Mouse (Mus musculus) heart, adult 2 months (tissue): ENCODE measurements around the gene Rad52. TPM values are rescaled to one million over a fixed set of nuclear protein-coding genes. Genes with fewer than 3 reads are reported as not detected.

Source experiments
- DNase-seq, 2 experiments: peaks; one replicate each; pipeline ENCODE4 v3.0.0; 2021
- H3K27ac ChIP-seq: fragments of 200-600 bp; 2 replicates; pipeline ENCODE4 v1.8.1; 2022
- H3K27me3 ChIP-seq: fragments of 200-500 bp; 2 replicates; pipeline ENCODE4 v1.6.1; 2012; ENCODE audit warnings: mild to moderate bottlenecking, low read length, inconsistent platforms, mixed read lengths; ENCODE audit not compliant: control insufficient read depth, insufficient read depth
- H3K36me3 ChIP-seq: fragments of 200-500 bp; 2 replicates; pipeline ENCODE4 v1.6.1; 2012; ENCODE audit warnings: low read length, inconsistent platforms; ENCODE audit not compliant: control insufficient read depth, insufficient read depth
- H3K4me1 ChIP-seq: fragments of 200-500 bp; 2 replicates; pipeline ENCODE4 v1.6.1; 2011; ENCODE audit warnings: low read length; ENCODE audit not compliant: control insufficient read depth, insufficient read depth
- H3K4me3 ChIP-seq: fragments of 200-600 bp; 2 replicates; pipeline ENCODE4 v1.8.1; 2022
- H3K79me2 ChIP-seq: fragments of 200-500 bp; replicated peaks from 2 replicates; pipeline ENCODE4 v1.6.1; 2012; ENCODE audit warnings: mild to moderate bottlenecking, inconsistent platforms, low read length, moderate library complexity, mixed read lengths; ENCODE audit not compliant: control insufficient read depth, insufficient read depth
- H3K9ac ChIP-seq: fragments of 200-500 bp; 2 replicates; pipeline ENCODE4 v1.6.1; 2012; ENCODE audit warnings: low read depth, mild to moderate bottlenecking, control low read depth, inconsistent platforms, low read length, mixed read lengths
- CTCF ChIP-seq: fragments of 200-600 bp; IDR thresholded peaks from 2 replicates; pipeline ENCODE4 v1.8.1; 2022; ENCODE audit warnings: antibody characterized with exemption, mild to moderate bottlenecking, moderate library complexity
- EP300 ChIP-seq: fragments of 200-500 bp; IDR thresholded peaks from 2 replicates; pipeline ENCODE4 v1.6.1; 2011; ENCODE audit warnings: low read depth, low read length, control low read depth; ENCODE audit not compliant: insufficient read depth
- POLR2A ChIP-seq: fragments of 200-500 bp; IDR thresholded peaks from 2 replicates; pipeline ENCODE4 v1.6.1; 2011; ENCODE audit warnings: mild to moderate bottlenecking, low read depth, low read length, control low read depth; ENCODE audit not compliant: insufficient read depth
- WGBS: fragments of 180-500 bp; shearing (Covaris S2); methylation state at CpG from one replicate; pipeline ENCODE4 v1.1.7; 2018; 5-methylcytosine and 5-hydroxymethylcytosine counted together
- intact Hi-C: fragments of 180-260 bp; cut with DNase I; formaldehyde crosslinking; loops from one replicate; pipeline ENCODE4 v1.15.1; 2025
- polyA plus RNA-seq: library from polyadenylated mRNA; depleted of rRNA; stranded (reverse); fragments of >200 nt; gene quantifications from 2 replicates; pipeline ENCODE4 v1.2.3, GENCODE M21; 2012; rRNA removed
- total RNA-seq, 2 experiments: library from RNA; stranded (reverse); gene quantifications; 2 replicates each; pipeline ENCODE4 v1.2.3; 2021

Gene Rad52
- total and polyA plus RNA-seq, 3 experiments = 7.9 to 13.1 (median 10.8) TPM

DNA sequence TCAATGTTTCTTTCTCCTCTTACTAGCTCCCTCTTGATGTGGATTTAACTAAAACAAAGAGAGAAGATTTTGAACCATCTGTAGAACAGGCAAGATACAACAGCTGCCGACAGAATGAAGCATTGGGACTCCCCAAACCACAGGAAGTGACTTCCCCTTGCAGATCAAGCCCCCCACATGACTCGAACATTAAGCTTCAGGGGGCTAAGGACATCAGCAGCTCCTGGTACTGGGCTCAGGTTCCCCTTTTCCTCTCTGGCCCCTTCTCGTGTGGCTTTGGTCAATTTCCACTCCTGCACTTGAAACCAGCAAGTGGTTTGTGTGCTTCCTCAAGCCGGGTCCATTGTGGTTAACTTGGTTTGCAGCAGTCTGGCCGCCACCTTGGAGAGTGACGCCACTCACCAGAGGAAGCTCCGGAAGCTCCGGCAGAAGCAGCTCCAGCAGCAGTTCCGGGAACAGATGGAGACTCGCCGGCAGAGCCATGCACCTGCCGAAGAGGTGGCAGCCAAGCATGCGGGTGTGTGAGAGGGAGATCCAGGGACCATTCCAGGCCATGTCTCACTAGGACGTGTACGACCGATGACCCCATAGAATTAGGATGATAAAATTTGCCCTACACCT lies 16.2 kb downstream of the Rad52 start:
- Histone ChIP-seq H3K27me3 (no peaks in the 10 kb centered on the region), H3K36me3 (no peaks in the 10 kb centered on the region; the same call in 1 of the 2 replicates), H3K4me3 (no peak overlapping the region), H3K9ac (no peak overlapping the region), H3K4me1 (no peaks in the 10 kb centered on the region), H3K27ac (no peak overlapping the region), H3K79me2 (peaks cover 2% of the 10 kb centered on the region; the same call in 1 of the 2 replicates)
- intact Hi-C loops = no loop called here
- peak in 1 of 2 experiments; percentile 38 for DNase-seq
- WGBS = 68% methylated on average over 16 of the region's 16 CpGs
- TF ChIP-seq EP300 = no peak
- TF ChIP-seq CTCF = no peak
- TF ChIP-seq POLR2A = no peak

DNA sequence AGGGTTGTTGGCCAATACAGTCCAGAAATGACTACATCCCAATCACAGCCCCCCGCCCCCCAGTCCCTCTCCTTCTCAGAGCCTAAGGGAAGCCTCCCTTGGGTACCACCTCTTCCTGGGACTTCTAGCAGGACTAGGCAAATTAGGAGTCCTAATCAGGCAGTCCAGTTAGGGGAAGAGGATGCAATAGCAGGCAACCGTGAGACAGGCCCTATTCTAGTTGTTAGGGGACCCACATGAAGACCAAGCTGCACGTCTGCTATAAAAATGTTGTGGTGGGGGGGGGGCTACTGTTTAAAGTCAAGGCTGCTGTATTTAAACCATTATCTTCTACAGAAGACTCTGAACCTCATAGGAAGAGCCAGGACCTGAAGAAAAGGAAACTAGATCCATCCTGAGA lies 19.6 kb downstream of the Rad52 start:
- TF ChIP-seq CTCF (no peak), EP300 (no peak), POLR2A (no peak)
- no peak overlapping the region for H3K4me3 ChIP-seq
- H3K36me3 ChIP-seq = peaks cover 9% of the 10 kb centered on the region
- no peak overlapping the region for H3K9ac ChIP-seq
- DNase-seq = no peak
- H3K4me1 ChIP-seq = no peaks in the 10 kb centered on the region
- no peaks in the 10 kb centered on the region for H3K27me3 ChIP-seq
- intact Hi-C loops = loop anchor here (5.0 kb wide), 1 partner anchor 430 kb away; no protein-coding TSS in a partner anchor
- H3K27ac ChIP-seq = no peak overlapping the region
- H3K79me2 ChIP-seq = no peaks in the 10 kb centered on the region
- WGBS = 87% methylated on average over 3 of the region's 3 CpGs

DNA sequence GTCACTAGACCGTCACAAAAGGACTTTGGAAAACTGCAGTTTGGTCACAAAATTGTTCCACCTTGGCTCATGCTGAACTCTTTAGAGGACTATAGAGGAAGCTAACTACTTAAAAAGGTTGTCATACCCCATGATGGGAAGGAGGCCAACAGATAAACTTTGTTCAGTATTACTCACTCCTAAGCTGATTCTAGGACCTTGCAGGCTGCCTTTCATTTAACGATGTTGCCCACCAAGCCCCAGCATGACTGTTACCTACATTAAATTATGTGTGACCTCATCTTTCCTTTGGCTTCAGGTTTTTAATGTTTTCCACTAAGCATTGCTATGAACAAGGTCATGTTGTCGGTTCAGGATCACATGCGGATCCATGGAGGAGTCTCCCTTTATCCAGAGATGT lies 20.0 kb downstream of the Rad52 start:
- 79% methylated on average over 4 of the region's 4 CpGs for WGBS

DNA sequence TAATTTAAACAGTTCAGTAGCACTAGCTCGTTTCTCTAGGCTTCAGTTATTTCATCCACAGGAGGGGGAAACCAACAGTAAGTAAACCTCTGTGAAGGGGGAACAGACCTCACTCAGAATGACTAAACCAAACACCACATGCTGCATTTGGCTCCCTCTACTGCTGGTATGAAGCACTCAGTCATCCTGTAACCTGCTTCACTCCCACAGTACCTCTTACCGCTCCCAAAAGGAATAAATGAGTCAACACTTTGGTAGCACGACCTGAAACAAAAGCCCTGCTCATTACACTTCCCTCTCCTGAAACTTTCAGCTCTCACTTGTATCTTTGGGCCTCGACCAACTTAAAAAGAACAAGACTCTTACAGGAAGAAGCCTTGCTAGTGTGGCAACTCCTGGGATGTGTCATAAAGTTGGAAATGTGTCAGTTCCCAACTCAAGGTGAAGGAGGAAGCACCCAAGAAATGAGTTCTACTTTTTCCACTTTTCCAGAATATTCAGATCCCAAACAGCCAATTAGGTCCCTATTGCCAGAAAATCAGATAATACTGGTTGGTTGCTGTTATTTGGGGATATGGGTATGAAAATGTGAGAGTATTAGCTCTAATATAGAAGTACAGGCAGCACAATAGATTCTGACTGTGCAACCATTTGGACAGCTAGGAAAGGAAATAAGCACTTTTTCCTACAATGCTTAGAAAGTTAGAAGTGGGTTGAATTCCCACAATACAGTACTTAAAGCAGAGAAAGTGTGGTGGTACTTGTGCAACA lies 21.9 kb downstream of the Rad52 start:
- Histone ChIP-seq H3K4me1 (no peaks in the 10 kb centered on the region; the same call in 1 of the 2 replicates), H3K4me3 (no peak overlapping the region), H3K27me3 (no peaks in the 10 kb centered on the region), H3K9ac (no peak overlapping the region), H3K79me2 (no peaks in the 10 kb centered on the region), H3K27ac (no peak overlapping the region), H3K36me3 (peaks cover 18% of the 10 kb centered on the region)
- 32% methylated on average over 4 of the region's 4 CpGs for WGBS
- DNase-seq = no peak
- TF ChIP-seq EP300 (no peak), CTCF (peak; percentile 65), POLR2A (no peak)
- intact Hi-C loops = loop anchor here (2.0 to 5.0 kb wide), 2 partner anchors 132 to 432 kb away; no protein-coding TSS in a partner anchor

More for the DNA sequence above, 20.0 kb downstream of the Rad52 start:
- no peaks in the 10 kb centered on the region for H3K79me2 ChIP-seq
- H3K27ac ChIP-seq = no peak overlapping the region
- no peak for DNase-seq
- intact Hi-C loops = loop anchor here (5.0 kb wide), 1 partner anchor 430 kb away; no protein-coding TSS in a partner anchor
- no peak for TF ChIP-seq POLR2A
- no peak for TF ChIP-seq CTCF
- no peak for TF ChIP-seq EP300
- H3K4me1 ChIP-seq = no peaks in the 10 kb centered on the region
- no peak overlapping the region for H3K4me3 ChIP-seq
- H3K27me3 ChIP-seq = no peaks in the 10 kb centered on the region
- peaks cover 10% of the 10 kb centered on the region for H3K36me3 ChIP-seq
- no peak overlapping the region for H3K9ac ChIP-seq

Other genes with a start within 250 kb of the Rad52 start
- gene Erc1, start 54.5 kb upstream of the Rad52 start, total RNA-seq = 10 to 100 TPM; 36.0 to 41.8 TPM
- 15.0 and 29.1 TPM in 2 replicates for gene Erc1, start 54.5 kb upstream of the Rad52 start, polyA plus RNA-seq
- gene Wnk1, start 136.0 kb downstream of the Rad52 start, total RNA-seq = 100 to 1,000 TPM; 354 to 369 TPM
- 157 and 285 TPM in 2 replicates for gene Wnk1, start 136.0 kb downstream of the Rad52 start, polyA plus RNA-seq
- gene Ninj2, start 190.7 kb downstream of the Rad52 start, total RNA-seq = not detected
- not detected in 2 replicates for gene Ninj2, start 190.7 kb downstream of the Rad52 start, polyA plus RNA-seq